Mouse (Mus musculus) embryonic facial prominence, embryonic 11.5 days (tissue): ENCODE measurements around the gene 5330417C22Rik. TPM values are rescaled to one million over a fixed set of nuclear protein-coding genes. Genes with fewer than 3 reads are reported as not detected.

Experiments used
- microRNA-seq: library from miRNA; unstranded; fragments of <30 nt; microRNA quantifications from one replicate; pipeline ENCODE4, GENCODE M21; 2016; ENCODE audit warnings: borderline number of aligned reads
- polyA plus RNA-seq: library from polyadenylated mRNA; unstranded; fragments of >200 nt; fragmentation: Nextera tagmentation; extraction: Ambion mirVana; gene quantifications from 2 replicates; pipeline ENCODE4 v1.2.1, GENCODE M21; 2014

5330417C22Rik gene
- polyA plus RNA-seq, 1 experiment from 2014 or later = 0.48 TPM

Small RNAs within 50 kb of the gene (microRNA-seq; reads per million reads assigned to microRNA genes)
- gene Gm22860 = not detected

Other genes starting within 250 kb of the 5330417C22Rik start
- gene Mybphl, start 171.6 kb downstream of the 5330417C22Rik start, polyA plus RNA-seq = 0.32 TPM in 1 of 2 replicates, not detected in the other
- 71.5 and 81.7 TPM in 2 replicates for gene Psrc1, start 152.7 kb downstream of the 5330417C22Rik start, polyA plus RNA-seq
- gene Celsr2, start 121.0 kb downstream of the 5330417C22Rik start, polyA plus RNA-seq = 12.4 and 13.5 TPM in 2 replicates
- 153 TPM in 2 replicates for gene Sars, start 91.3 kb downstream of the 5330417C22Rik start, polyA plus RNA-seq
- gene 1700013F07Rik, start 2.4 kb downstream of the 5330417C22Rik start, polyA plus RNA-seq = not detected in 2 replicates
- gene Tmem167b, start 25.9 kb upstream of the 5330417C22Rik start, polyA plus RNA-seq = 48.2 and 49.6 TPM in 2 replicates
- gene Taf13, start 35.2 kb upstream of the 5330417C22Rik start, polyA plus RNA-seq = 64.1 and 70.3 TPM in 2 replicates
- gene Wdr47, start 54.7 kb upstream of the 5330417C22Rik start, polyA plus RNA-seq = 16.9 and 17.2 TPM in 2 replicates
- 73.2 and 79.8 TPM in 2 replicates for gene Clcc1, start 117.4 kb upstream of the 5330417C22Rik start, polyA plus RNA-seq
- 99.1 and 99.3 TPM in 2 replicates for gene Gpsm2, start 185.8 kb upstream of the 5330417C22Rik start, polyA plus RNA-seq
- gene Aknad1, start 203.1 kb upstream of the 5330417C22Rik start, polyA plus RNA-seq = 0.15 and 0.20 TPM in 2 replicates